Mouse (Mus musculus): ENCODE measurements around the gene Serpina6. TPM values are rescaled to one million over a fixed set of nuclear protein-coding genes. Genes with fewer than 3 reads are reported as not detected.

Serpina6 gene
- polyA plus RNA-seq (2015; fragmentation: Nextera tagmentation; extraction: Ambion mirVana), result not detected in 2 replicates

GRCm38 (mm10) chr12:103656848-103657626, at the start of gene Serpina6:
Gene Serpina6 (minus strand): TSS chr12:103657212.

GRCm38 (mm10) chr12:103695429-103695828, 38.4 kb upstream of the Serpina6 start, which contains the start of gene Serpina1f:
Gene Serpina1f (minus strand): TSS chr12:103695529.

GRCm38 (mm10) chr12:103676039-103676438, 19.0 kb upstream of the Serpina6 start, which contains the start of gene Serpina16:
Gene Serpina16 (minus strand): TSS chr12:103676139.

GRCm38 (mm10) chr12:103631203-103631612, 25.8 kb downstream of the Serpina6 start, which contains the start of gene Serpina10:
Gene Serpina10 (minus strand): TSS chr12:103631444.

Other genes starting within 250 kb of the Serpina6 start
- gene 9330161L09Rik, start 249.4 kb downstream of the Serpina6 start, polyA plus RNA-seq (2015; fragmentation: Nextera tagmentation; extraction: Ambion mirVana), result 0.28 and 0.52 TPM in 2 replicates
- 96.9 and 105 TPM in 2 replicates for gene Ddx24, start 231.4 kb downstream of the Serpina6 start, polyA plus RNA-seq (2015; fragmentation: Nextera tagmentation; extraction: Ambion mirVana)
- gene Ifi27, start 223.0 kb downstream of the Serpina6 start, polyA plus RNA-seq (2015; fragmentation: Nextera tagmentation; extraction: Ambion mirVana), result 85.4 and 87.8 TPM in 2 replicates
- 147 and 188 TPM in 2 replicates for gene Ifi27l2a, start 213.5 kb downstream of the Serpina6 start, polyA plus RNA-seq (2015; fragmentation: Nextera tagmentation; extraction: Ambion mirVana)
- gene Ifi27l2b, start 200.0 kb downstream of the Serpina6 start, polyA plus RNA-seq (2015; fragmentation: Nextera tagmentation; extraction: Ambion mirVana), result not detected in 2 replicates
- 0.11 and 0.42 TPM in 2 replicates for gene Ppp4r4, start 124.9 kb downstream of the Serpina6 start, polyA plus RNA-seq (2015; fragmentation: Nextera tagmentation; extraction: Ambion mirVana)
- not detected in 2 replicates for gene Serpina10, start 25.8 kb downstream of the Serpina6 start, polyA plus RNA-seq (2015; fragmentation: Nextera tagmentation; extraction: Ambion mirVana)
- gene Serpina16, start 18.9 kb upstream of the Serpina6 start, polyA plus RNA-seq (2015; fragmentation: Nextera tagmentation; extraction: Ambion mirVana), result not detected in 2 replicates
- gene Serpina1f, start 38.3 kb upstream of the Serpina6 start, polyA plus RNA-seq (2015; fragmentation: Nextera tagmentation; extraction: Ambion mirVana), result not detected in 2 replicates
- gene Serpina1d, start 116.4 kb upstream of the Serpina6 start, polyA plus RNA-seq (2015; fragmentation: Nextera tagmentation; extraction: Ambion mirVana), result 0.55 and 1.5 TPM in 2 replicates
- gene Serpina1b, start 173.2 kb upstream of the Serpina6 start, polyA plus RNA-seq (2015; fragmentation: Nextera tagmentation; extraction: Ambion mirVana), result 0.57 and 1.8 TPM in 2 replicates
- 0.47 and 0.59 TPM in 2 replicates for gene Serpina1a, start 206.3 kb upstream of the Serpina6 start, polyA plus RNA-seq (2015; fragmentation: Nextera tagmentation; extraction: Ambion mirVana)
- gene Serpina1c, start 247.7 kb upstream of the Serpina6 start, polyA plus RNA-seq (2015; fragmentation: Nextera tagmentation; extraction: Ambion mirVana), result 0.23 and 0.35 TPM in 2 replicates